Mouse (Mus musculus): ENCODE data around the gene Ugt2b36.
"Not testable (repeated sequence)": the region's sequence is repeated elsewhere in the genome, so short reads cannot be mapped to it uniquely, and the experiment has no call there.

DNA sequence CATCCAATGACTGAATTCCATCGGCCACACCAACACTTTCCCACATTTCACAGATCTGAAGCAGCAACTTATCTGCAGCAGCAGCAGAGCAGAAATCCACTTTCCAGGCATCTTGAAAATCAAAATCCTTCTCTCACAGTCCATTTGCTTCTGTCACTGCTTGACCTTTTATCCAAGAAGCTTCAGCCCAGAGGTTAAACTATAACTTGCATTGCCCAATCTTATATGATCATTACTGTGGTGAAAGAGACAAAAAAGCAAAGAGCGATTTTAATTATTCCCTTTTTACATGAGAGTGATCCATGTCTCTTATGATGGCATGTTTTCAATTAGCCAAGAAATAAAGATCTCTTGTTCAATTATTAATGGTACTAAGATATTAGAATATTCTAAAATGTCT is 47.8 kb upstream of the Ugt2b36 start, which contains the start of gene Ugt2b5:
- TF ChIP-seq CTCF (IDR thresholded peaks at IDR 0.05; ENCODE audit: low read depth, low read length); POLR2A (IDR thresholded peaks at IDR 0.05; ENCODE audit: borderline replicate concordance, low read depth, low read length): not testable (repeated sequence)

Measured in bone marrow macrophage, adult 2 months (primary cell).